ENCODE assay signal across 1 mouse cellular context in genomic region chr19:11912037-11912532, GRCm38 (mm10).
TF ChIP-seq lines count a peak whose summit lies in the region.

TSS of gene Patl1 (plus strand) at chr19:11912399.

TF ChIP-seq in MEL, 35 proteins besides CTCF, POLR2A, EP300 and RAD21 (continued from another document):
- TF ChIP-seq GATA1 (IDR thresholded peaks at IDR 0.05; ENCODE audit: low read depth, low read length) (no peak), POLR2AphosphoS5 (IDR thresholded peaks at IDR 0.05; ENCODE audit: borderline replicate concordance, low read depth, low read length) (no peak), MAFK (IDR thresholded peaks at IDR 0.05; ENCODE audit: borderline replicate concordance, low read depth, low read length) (no peak), HCFC1 (IDR thresholded peaks at IDR 0.05; ENCODE audit: low read depth, low read length) (peak; percentile 85), SIN3A (IDR thresholded peaks at IDR 0.05; ENCODE audit: low read length) (peak; percentile 61)
